ENCODE assay signal across 9 mouse cellular contexts in the genomic region with DNA sequence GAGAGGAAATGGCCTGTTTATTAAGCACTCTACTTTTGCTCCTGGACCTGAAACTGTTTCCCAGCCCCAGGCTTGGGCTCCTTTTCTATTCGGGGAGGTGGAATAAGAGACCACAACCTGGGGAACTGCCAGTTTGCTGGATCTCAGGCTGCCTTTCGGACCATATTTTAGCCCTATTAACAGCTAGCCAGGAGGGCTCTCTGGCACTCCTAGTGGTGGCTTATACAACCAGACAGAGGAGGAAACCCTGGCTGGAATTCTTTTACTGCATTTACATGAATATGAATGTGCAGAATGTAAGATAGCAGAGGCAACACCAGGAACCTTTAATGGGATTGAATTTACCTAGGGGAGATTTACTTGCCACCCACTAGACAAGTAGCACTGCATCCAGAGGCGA.
DNase-seq lines count a peak whose midpoint lies in the region; ATAC-seq and TF ChIP-seq lines count a peak whose summit lies in the region.
"Had no signal": no experiment of that assay in that cellular context is flagged by ENCODE, and none has a peak within 500 bp of the region (broad histone marks: within the 10 kb centered on the region; RNA-seq: fewer than 3 reads in every experiment).

No protein-coding gene starts in this region.

- no peaks in the 10 kb centered on the region for H3K9me3 ChIP-seq in forebrain, embryonic 10.5 days
- H3K9me3 ChIP-seq in forebrain, embryonic 15.5 days, result no peaks in the 10 kb centered on the region
- no peaks in the 10 kb centered on the region for H3K9me3 ChIP-seq in liver, embryonic 11.5 days (ENCODE audit: control insufficient read depth, low read length)
- H3K9me3 ChIP-seq: neural tube, embryonic 12.5 days had no signal

- peak; percentile 42; the same call in 1 of the 2 replicates for TF ChIP-seq CTCF in liver, adult 2 months (IDR thresholded peaks at IDR 0.05; ENCODE audit: low read depth, low read length)

- H3K4me1 ChIP-seq in forebrain, embryonic 10.5 days, result peaks cover 22% of the 10 kb centered on the region
- H3K4me1 ChIP-seq in forebrain, embryonic 15.5 days, result no peaks in the 10 kb centered on the region
- peaks cover 21% of the 10 kb centered on the region for H3K4me1 ChIP-seq in liver, adult 2 months (ENCODE audit: control insufficient read depth, insufficient read depth, low read length)
- peaks cover 25% of the 10 kb centered on the region for H3K4me1 ChIP-seq in liver, embryonic 11.5 days (replicated peaks; ENCODE audit: control insufficient read depth, insufficient read depth, low read length)
- H3K4me1 ChIP-seq: neural tube, embryonic 12.5 days had no signal

- no peaks in the 10 kb centered on the region for H3K79me2 ChIP-seq in liver, adult 2 months (ENCODE audit: control insufficient read depth, insufficient read depth, low read length)

- ATAC-seq in forebrain, embryonic 15.5 days (replicated peaks), result no peak
- ATAC-seq in liver, embryonic 11.5 days (replicated peaks; ENCODE audit: low FRiP score), result no peak
- peak; percentile 44; the same call in 1 of the 2 replicates for ATAC-seq in neutrophil, adult 5-6 weeks (ENCODE audit: extremely low read depth, insufficient number of reproducible peaks, low FRiP score, poor library complexity, severe bottlenecking)
- ATAC-seq in monocyte, adult 5-6 weeks (replicated peaks; ENCODE audit: insufficient number of reproducible peaks, low FRiP score, low TSS enrichment, poor library complexity, severe bottlenecking), result no peak

- TF ChIP-seq POLR2A in liver, adult 2 months (IDR thresholded peaks at IDR 0.05; ENCODE audit: extremely low read depth, insufficient read depth, low read length), result no peak

- no peaks in the 10 kb centered on the region for H3K36me3 ChIP-seq in forebrain, embryonic 10.5 days (replicated peaks)
- no peaks in the 10 kb centered on the region for H3K36me3 ChIP-seq in forebrain, embryonic 15.5 days
- no peaks in the 10 kb centered on the region for H3K36me3 ChIP-seq in liver, adult 2 months (ENCODE audit: control insufficient read depth, insufficient read depth, low read length)
- no peaks in the 10 kb centered on the region for H3K36me3 ChIP-seq in liver, embryonic 11.5 days (ENCODE audit: control insufficient read depth, insufficient read depth, low read length)
- H3K36me3 ChIP-seq: neural tube, embryonic 12.5 days had no signal

- no peak overlapping the region; the same call in 1 of the 2 replicates for H3K27ac ChIP-seq in forebrain, embryonic 10.5 days
- no peak overlapping the region for H3K27ac ChIP-seq in forebrain, embryonic 15.5 days (replicated peaks)
- H3K27ac ChIP-seq in liver, adult 2 months (replicated peaks; ENCODE audit: insufficient read depth, low read depth, low read length), result no peak overlapping the region
- no peak overlapping the region for H3K27ac ChIP-seq in liver, embryonic 11.5 days (ENCODE audit: low read depth, low read length)
- H3K27ac ChIP-seq: neural tube, embryonic 12.5 days had no signal

- peak; percentile 25 for DNase-seq in forebrain, embryonic 10.5 days (ENCODE audit: extremely low spot score, low spot score)
- DNase-seq in liver, adult 2 months (ENCODE audit: extremely low read depth, low read depth, low spot score), result peak; percentile 19
- no peak for DNase-seq in liver, embryonic 11.5 days (ENCODE audit: low spot score)
- DNase-seq in cerebellum, adult 8-10 months, result peak; percentile 29
- peak; percentile 55 for DNase-seq in induced T-regulatory cell, adult 2 months (ENCODE audit: low read depth)

- 59% methylated on average over 3 of the region's 3 CpGs for WGBS in forebrain, embryonic 10.5 days
- WGBS in forebrain, embryonic 15.5 days, result 49% methylated on average over 3 of the region's 3 CpGs
- 63% methylated on average over 3 of the region's 3 CpGs for WGBS in liver, adult 2 months
- 55% methylated on average over 3 of the region's 3 CpGs for WGBS in liver, embryonic 11.5 days

- no peaks in the 10 kb centered on the region for H3K27me3 ChIP-seq in forebrain, embryonic 10.5 days (ENCODE audit: poor library complexity, severe bottlenecking)
- H3K27me3 ChIP-seq in forebrain, embryonic 15.5 days, result no peaks in the 10 kb centered on the region
- no peaks in the 10 kb centered on the region for H3K27me3 ChIP-seq in liver, adult 2 months (ENCODE audit: control insufficient read depth, insufficient read depth, low read length)
- no peaks in the 10 kb centered on the region for H3K27me3 ChIP-seq in liver, embryonic 11.5 days (replicated peaks; ENCODE audit: control insufficient read depth, insufficient read depth, low read length)
- H3K27me3 ChIP-seq: neural tube, embryonic 12.5 days had no signal

- H3K4me2 ChIP-seq in forebrain, embryonic 15.5 days (replicated peaks), result no peak overlapping the region
- H3K4me2 ChIP-seq in liver, embryonic 11.5 days, result no peak overlapping the region
- H3K4me2 ChIP-seq: neural tube, embryonic 12.5 days had no signal

- H3K9ac ChIP-seq in forebrain, embryonic 15.5 days (replicated peaks), result no peak overlapping the region
- H3K9ac ChIP-seq in liver, adult 2 months (ENCODE audit: low read depth, low read length), result no peak overlapping the region
- no peak overlapping the region for H3K9ac ChIP-seq in liver, embryonic 11.5 days (ENCODE audit: low read depth, low read length)
- H3K9ac ChIP-seq: neural tube, embryonic 12.5 days had no signal

- no peak overlapping the region for H3K4me3 ChIP-seq in forebrain, embryonic 10.5 days
- H3K4me3 ChIP-seq in forebrain, embryonic 15.5 days, result no peak overlapping the region
- no peak overlapping the region for H3K4me3 ChIP-seq in liver, adult 2 months (ENCODE audit: insufficient read depth, low read depth, low read length)
- H3K4me3 ChIP-seq in liver, embryonic 11.5 days (ENCODE audit: low read depth, low read length), result no peak overlapping the region
- H3K4me3 ChIP-seq: neural tube, embryonic 12.5 days had no signal
